Mouse (Mus musculus): ENCODE results near the gene Acyp1. TPM values are rescaled to one million over a fixed set of nuclear protein-coding genes. Genes with fewer than 3 reads are reported as not detected.

Gene Acyp1
- 79.6 and 87.7 TPM in 2 replicates for polyA plus RNA-seq (2015; fragmentation: Nextera tagmentation; extraction: Ambion mirVana)

DNA sequence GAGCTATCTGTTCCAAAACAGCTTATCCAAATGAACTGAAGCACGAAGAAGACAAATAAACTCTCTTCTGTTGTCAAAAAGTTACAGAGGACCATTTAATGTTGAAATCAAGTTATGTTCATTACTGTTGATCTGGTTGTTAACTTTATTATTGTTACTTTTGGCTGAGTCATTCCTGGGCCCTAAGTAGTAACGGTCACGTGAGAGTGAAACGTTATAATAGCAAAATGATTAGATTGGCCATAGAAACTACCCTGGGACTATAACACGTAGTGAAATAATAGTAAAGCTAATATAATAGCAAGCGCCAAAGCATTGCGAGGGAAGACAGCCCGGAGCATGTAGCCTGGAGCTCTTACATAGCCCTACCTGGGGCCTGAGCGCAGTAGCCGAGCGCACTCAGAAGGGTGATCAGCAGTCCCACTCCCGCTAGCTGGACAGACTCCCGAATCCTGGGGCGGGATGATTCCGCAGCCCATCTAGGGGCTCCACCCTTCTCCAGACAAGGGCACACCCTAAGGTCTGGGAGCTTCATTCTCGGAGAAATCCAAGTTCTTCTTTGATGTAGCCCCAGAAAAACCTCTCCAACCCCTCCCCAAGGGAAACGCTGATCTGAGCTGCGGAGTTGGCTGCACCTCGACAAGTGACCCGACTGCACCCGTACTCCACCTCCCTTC, at the start of gene Acyp1:
Gene Acyp1 (minus strand): TSS at position 630 of the 677 bp plus-strand sequence.
- WGBS: 6% methylated on average over 21 of the region's 21 CpGs
- peak; percentile 40 for ATAC-seq (replicated peaks; ENCODE audit: low FRiP score, low read depth)
- no peak for DNase-seq (ENCODE audit: low spot score)
- Histone ChIP-seq H3K4me2 (ENCODE audit: low read length) (peak within 1 kb of the TSS; percentile 86), H3K4me1 (replicated peaks; ENCODE audit: insufficient read depth, low read length) (peaks cover 15% of the 10 kb centered on the region; the same call in 1 of the 2 replicates), H3K9ac (ENCODE audit: low read depth, low read length) (peak within 1 kb of the TSS; percentile 55), H3K4me3 (replicated peaks; ENCODE audit: low read depth, low read length) (peak within 1 kb of the TSS; percentile 44), H3K27ac (peak within 1 kb of the TSS; percentile 74), H3K27me3 (ENCODE audit: insufficient read depth, low read length) (no peaks in the 10 kb centered on the region), H3K9me3 (replicated peaks; ENCODE audit: low read length) (no peaks in the 10 kb centered on the region), H3K36me3 (ENCODE audit: insufficient read depth, low read length) (no peaks in the 10 kb centered on the region)
- no peak for TF ChIP-seq CTCF (IDR thresholded peaks at IDR 0.05; ENCODE audit: low read depth)

- Histone ChIP-seq H3K27ac (no peak overlapping the region), H3K9me3 (replicated peaks; ENCODE audit: low read length) (no peaks in the 10 kb centered on the region), H3K4me1 (replicated peaks; ENCODE audit: insufficient read depth, low read length) (peaks cover 8% of the 10 kb centered on the region), H3K4me3 (replicated peaks; ENCODE audit: low read depth, low read length) (peak overlapping the region; percentile 99; the same call in 1 of the 2 replicates), H3K9ac (ENCODE audit: low read depth, low read length) (no peak overlapping the region; the same call in none of the 2 replicates), H3K27me3 (ENCODE audit: insufficient read depth, low read length) (no peaks in the 10 kb centered on the region), H3K4me2 (ENCODE audit: low read length) (peak overlapping the region; percentile 90), H3K36me3 (ENCODE audit: insufficient read depth, low read length) (peaks cover 21% of the 10 kb centered on the region)
- WGBS: 81% methylated on average over 6 of the region's 6 CpGs
- ATAC-seq (replicated peaks; ENCODE audit: low FRiP score, low read depth) (no peak), DNase-seq (ENCODE audit: low spot score) (no peak)
- TF ChIP-seq CTCF (IDR thresholded peaks at IDR 0.05; ENCODE audit: low read depth): no peak
These were observed 49.5 kb upstream of the Acyp1 start for GRCm38 (mm10) chr12:85337567-85338311.

- Histone ChIP-seq H3K4me2 (ENCODE audit: low read length) (no peak overlapping the region), H3K4me3 (replicated peaks; ENCODE audit: low read depth, low read length) (no peak overlapping the region), H3K36me3 (ENCODE audit: insufficient read depth, low read length) (peaks cover 58% of the 10 kb centered on the region), H3K27ac (no peak overlapping the region), H3K27me3 (ENCODE audit: insufficient read depth, low read length) (no peaks in the 10 kb centered on the region), H3K9me3 (replicated peaks; ENCODE audit: low read length) (no peaks in the 10 kb centered on the region), H3K9ac (ENCODE audit: low read depth, low read length) (no peak overlapping the region), H3K4me1 (replicated peaks; ENCODE audit: insufficient read depth, low read length) (no peaks in the 10 kb centered on the region)
- TF ChIP-seq CTCF (IDR thresholded peaks at IDR 0.05; ENCODE audit: low read depth): no peak
- DNase-seq (ENCODE audit: low spot score) (no peak), ATAC-seq (replicated peaks; ENCODE audit: low FRiP score, low read depth) (no peak)
- 92% methylated on average over 7 of the region's 7 CpGs for WGBS
These were observed 41.9 kb upstream of the Acyp1 start for GRCm38 (mm10) chr12:85330153-85330552.

DNA sequence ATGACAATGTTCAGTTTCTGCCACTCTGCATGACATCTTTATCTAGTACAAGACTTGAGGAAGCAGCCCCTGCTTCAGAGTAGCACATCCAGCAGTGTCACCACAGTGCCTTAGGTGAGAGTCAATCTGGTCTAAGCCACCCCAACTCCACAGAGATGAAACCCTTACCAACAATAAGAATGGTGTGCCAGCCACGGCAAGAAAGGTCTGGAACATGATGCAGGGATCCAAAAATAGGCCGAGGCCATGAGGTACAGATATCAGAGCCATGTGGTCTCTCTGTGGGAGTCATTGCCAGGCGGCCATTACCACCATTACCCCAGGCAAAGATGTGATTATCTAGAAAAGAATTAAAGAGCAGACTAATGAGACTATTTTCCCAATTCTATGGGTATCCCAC, 20.4 kb upstream of the Acyp1 start:
- Histone ChIP-seq H3K9me3 (replicated peaks; ENCODE audit: low read length) (no peaks in the 10 kb centered on the region), H3K27ac (no peak overlapping the region), H3K9ac (ENCODE audit: low read depth, low read length) (no peak overlapping the region), H3K4me1 (replicated peaks; ENCODE audit: insufficient read depth, low read length) (peaks cover 5% of the 10 kb centered on the region), H3K4me2 (ENCODE audit: low read length) (no peak overlapping the region), H3K36me3 (ENCODE audit: insufficient read depth, low read length) (peaks cover 63% of the 10 kb centered on the region), H3K4me3 (replicated peaks; ENCODE audit: low read depth, low read length) (no peak overlapping the region), H3K27me3 (ENCODE audit: insufficient read depth, low read length) (no peaks in the 10 kb centered on the region)
- DNase-seq (ENCODE audit: low spot score) (no peak), ATAC-seq (replicated peaks; ENCODE audit: low FRiP score, low read depth) (no peak)
- 91% methylated on average over 3 of the region's 3 CpGs for whole genome bisulfite sequencing
- TF ChIP-seq CTCF (IDR thresholded peaks at IDR 0.05; ENCODE audit: low read depth): no peak

DNA sequence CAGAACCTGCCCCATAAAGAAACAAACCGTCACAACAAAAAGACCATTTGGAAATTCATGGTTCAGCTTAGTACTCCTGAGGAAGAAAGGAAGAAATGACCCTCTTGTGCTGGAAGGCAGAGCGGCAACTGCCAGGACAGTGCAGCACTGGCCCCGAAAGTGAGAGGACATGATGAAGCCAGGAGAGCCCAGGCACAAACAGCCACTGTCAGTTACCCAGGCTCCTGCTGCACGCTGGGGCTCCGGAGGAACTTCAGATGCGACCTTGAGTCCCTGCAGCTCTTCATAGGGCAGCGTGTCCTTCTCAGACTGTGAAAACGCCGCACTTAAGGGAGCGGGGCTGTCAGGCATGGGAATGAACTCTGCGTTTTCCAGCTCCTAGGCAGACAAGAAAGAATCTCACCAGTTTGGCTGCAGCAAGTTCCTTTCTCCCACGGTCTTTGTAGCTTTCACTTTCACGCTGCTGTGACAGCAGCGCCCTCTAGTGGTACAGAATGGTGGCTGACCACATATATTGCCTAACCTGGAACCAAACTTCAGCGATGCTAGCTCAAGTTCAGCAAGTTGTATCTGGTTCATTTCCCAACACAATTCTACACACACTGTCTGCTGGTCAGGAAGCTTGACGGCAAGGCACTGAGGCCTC, 17.1 kb upstream of the Acyp1 start:
- no peaks in the 10 kb centered on the region for H3K9me3 ChIP-seq (replicated peaks; ENCODE audit: low read length)
- no peak overlapping the region for H3K27ac ChIP-seq
- DNase-seq (ENCODE audit: low spot score) (peak; percentile 96), ATAC-seq (replicated peaks; ENCODE audit: low FRiP score, low read depth) (peak; percentile 69; the same call in 1 of the 2 replicates)
- no peak overlapping the region for H3K9ac ChIP-seq (ENCODE audit: low read depth, low read length)
- WGBS: 36% methylated on average over 16 of the region's 16 CpGs
- peak overlapping the region; percentile 34; the same call in 1 of the 2 replicates for H3K4me2 ChIP-seq (ENCODE audit: low read length)
- H3K36me3 ChIP-seq (ENCODE audit: insufficient read depth, low read length): peaks cover 74% of the 10 kb centered on the region
- H3K4me3 ChIP-seq (replicated peaks; ENCODE audit: low read depth, low read length): no peak overlapping the region
- peaks cover 5% of the 10 kb centered on the region for H3K4me1 ChIP-seq (replicated peaks; ENCODE audit: insufficient read depth, low read length)
- peak; percentile 99 for TF ChIP-seq CTCF (IDR thresholded peaks at IDR 0.05; ENCODE audit: low read depth)
- H3K27me3 ChIP-seq (ENCODE audit: insufficient read depth, low read length): no peaks in the 10 kb centered on the region

DNA sequence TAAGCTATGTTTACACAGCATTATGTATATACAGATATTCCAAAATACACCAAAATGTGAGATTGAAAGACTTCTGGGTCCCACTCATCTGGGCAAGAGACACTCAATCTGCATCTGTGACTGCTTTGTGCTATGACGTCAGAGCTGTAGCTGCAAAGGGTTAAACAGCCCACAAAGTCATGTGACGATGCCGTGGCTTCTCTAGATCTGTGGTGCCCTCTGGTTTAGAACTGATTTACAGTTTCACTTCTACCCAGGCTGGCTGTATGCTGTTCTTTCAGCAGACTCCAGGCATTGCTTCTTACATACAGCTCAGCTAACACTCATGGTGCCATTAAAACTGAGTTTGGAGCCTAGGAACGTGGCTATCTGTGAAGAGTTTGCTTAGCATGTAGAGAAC, 16.5 kb upstream of the Acyp1 start:
- ATAC-seq (replicated peaks; ENCODE audit: low FRiP score, low read depth) (no peak), DNase-seq (ENCODE audit: low spot score) (peak; percentile 14)
- Histone ChIP-seq H3K27ac (no peak overlapping the region), H3K36me3 (ENCODE audit: insufficient read depth, low read length) (peaks cover 71% of the 10 kb centered on the region), H3K9ac (ENCODE audit: low read depth, low read length) (no peak overlapping the region), H3K4me2 (ENCODE audit: low read length) (no peak overlapping the region), H3K4me3 (replicated peaks; ENCODE audit: low read depth, low read length) (no peak overlapping the region), H3K9me3 (replicated peaks; ENCODE audit: low read length) (no peaks in the 10 kb centered on the region), H3K27me3 (ENCODE audit: insufficient read depth, low read length) (no peaks in the 10 kb centered on the region), H3K4me1 (replicated peaks; ENCODE audit: insufficient read depth, low read length) (peaks cover 5% of the 10 kb centered on the region)
- TF ChIP-seq CTCF (IDR thresholded peaks at IDR 0.05; ENCODE audit: low read depth): no peak
- 45% methylated on average over 4 of the region's 4 CpGs for whole genome bisulfite sequencing

All from kidney, postnatal 0 days (tissue).